Mouse (Mus musculus): Measurements from ENCODE around the gene Ankrd60. TPM values are rescaled to one million over a fixed set of nuclear protein-coding genes. Genes with fewer than 3 reads are reported as not detected.
A peak's percentile ranks its signal among the peaks of the same experiment; 100 is the strongest.

Ankrd60 gene
- polyA plus RNA-seq, 1 experiment: not detected

GRCm38 (mm10) chr2:173581096-173581495 is 2.9 kb upstream of the Ankrd60 start:
- Histone ChIP-seq H3K36me3 (ENCODE audit: control insufficient read depth, insufficient read depth) (no peaks in the 10 kb centered on the region), H3K79me2 (ENCODE audit: control insufficient read depth, insufficient read depth) (no peaks in the 10 kb centered on the region), H3K4me2 (ENCODE audit: low read depth) (no peak overlapping the region), H3K27me3 (ENCODE audit: control insufficient read depth, insufficient read depth, insufficient read length) (peaks cover 11% of the 10 kb centered on the region), H3K4me3 (no peak overlapping the region), H3ac (ENCODE audit: control insufficient read depth, insufficient read length) (no peak overlapping the region)
- TF ChIP-seq POLR2A (IDR thresholded peaks at IDR 0.05; ENCODE audit: insufficient read length, low read depth): no peak
- TF ChIP-seq E2F4 (IDR thresholded peaks at IDR 0.05; ENCODE audit: insufficient read depth): no peak
- no peak for TF ChIP-seq MYOD1 (IDR thresholded peaks at IDR 0.05; ENCODE audit: control insufficient read depth in 1 of 3, insufficient read length in 2 of 3, low read depth in 2 of 3)
- no peak for TF ChIP-seq TCF3 (IDR thresholded peaks at IDR 0.05; ENCODE audit: insufficient read length, low read depth)
- TF ChIP-seq REST (IDR thresholded peaks at IDR 0.05; ENCODE audit: insufficient read depth, insufficient read length): no peak
- no peak for TF ChIP-seq MYOG (IDR thresholded peaks at IDR 0.05; ENCODE audit: control insufficient read depth in 1 of 3, insufficient read depth in 1 of 3, insufficient read length in 2 of 3, low read depth in 2 of 3)
- TF ChIP-seq CEBPB (IDR thresholded peaks at IDR 0.05; ENCODE audit: insufficient read depth, poor library complexity, severe bottlenecking): no peak
- TF ChIP-seq MAX (IDR thresholded peaks at IDR 0.05; ENCODE audit: low read depth): no peak
- TF ChIP-seq SRF (IDR thresholded peaks at IDR 0.05; ENCODE audit: control insufficient read depth, insufficient read length, low read depth): no peak
- TF ChIP-seq TCF12 (IDR thresholded peaks at IDR 0.05; ENCODE audit: insufficient read depth, poor library complexity, severe bottlenecking): no peak
- TF ChIP-seq USF1 (IDR thresholded peaks at IDR 0.05; ENCODE audit: low read depth): no peak
- no peak for TF ChIP-seq POLR2AphosphoS2 (IDR thresholded peaks at IDR 0.05; ENCODE audit: insufficient read length, low read depth)

DNA sequence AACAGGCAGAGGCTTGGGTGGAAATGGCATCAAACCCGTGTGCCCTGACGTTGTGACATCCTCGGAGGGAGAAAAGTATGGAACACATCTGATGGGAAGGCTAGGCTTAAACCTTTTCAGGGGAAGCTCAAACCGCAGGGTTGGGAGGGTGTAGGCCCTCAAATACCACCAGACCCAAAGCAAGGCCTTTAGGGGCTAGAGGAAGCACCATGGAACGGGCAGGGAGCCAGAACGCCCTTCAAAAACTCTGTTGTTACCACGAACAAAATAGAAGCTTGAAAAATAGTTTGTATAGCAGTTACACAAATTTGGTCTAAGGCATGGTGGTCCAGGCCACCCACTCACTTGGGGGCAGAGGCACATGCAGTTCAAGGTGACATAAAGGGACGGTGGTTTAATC is 430 bp upstream of the Ankrd60 start:
- Histone ChIP-seq H3K79me2 (ENCODE audit: control insufficient read depth, insufficient read depth) (no peaks in the 10 kb centered on the region), H3K27me3 (ENCODE audit: control insufficient read depth, insufficient read depth, insufficient read length) (peaks cover 29% of the 10 kb centered on the region), H3K36me3 (ENCODE audit: control insufficient read depth, insufficient read depth) (no peaks in the 10 kb centered on the region), H3K4me2 (ENCODE audit: low read depth) (no peak overlapping the region), H3ac (ENCODE audit: control insufficient read depth, insufficient read length) (no peak overlapping the region), H3K4me3 (no peak overlapping the region)
- TF ChIP-seq POLR2AphosphoS2 (IDR thresholded peaks at IDR 0.05; ENCODE audit: insufficient read length, low read depth) (peak; percentile 8), CEBPB (IDR thresholded peaks at IDR 0.05; ENCODE audit: insufficient read depth, poor library complexity, severe bottlenecking) (no peak), TCF12 (IDR thresholded peaks at IDR 0.05; ENCODE audit: insufficient read depth, poor library complexity, severe bottlenecking) (no peak), E2F4 (IDR thresholded peaks at IDR 0.05; ENCODE audit: insufficient read depth) (no peak), REST (IDR thresholded peaks at IDR 0.05; ENCODE audit: insufficient read depth, insufficient read length) (no peak)

DNA sequence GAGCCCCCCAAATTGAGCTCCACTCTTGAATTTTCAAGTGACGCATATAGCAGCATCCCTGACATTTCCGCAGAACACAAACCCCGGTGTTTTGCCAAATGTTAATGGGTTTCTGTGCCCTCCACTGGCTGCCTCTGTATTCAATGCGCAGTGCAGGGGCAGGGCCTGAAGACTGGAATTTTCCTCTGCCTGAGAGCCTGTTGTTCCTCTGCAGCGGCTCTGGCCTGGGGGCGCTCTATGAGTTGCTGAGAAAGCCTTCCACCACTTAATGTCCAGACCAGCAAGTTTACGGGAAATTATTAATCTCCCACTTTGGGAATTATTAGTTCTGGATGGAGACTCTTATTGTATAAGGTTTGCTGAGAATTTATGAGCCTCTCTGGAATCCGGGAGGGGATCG is 14.0 kb downstream of the Ankrd60 start:
- H3K4me2 ChIP-seq (ENCODE audit: low read depth): no peak overlapping the region
- TF ChIP-seq CEBPB (IDR thresholded peaks at IDR 0.05; ENCODE audit: insufficient read depth, poor library complexity, severe bottlenecking) (no peak), POLR2A (IDR thresholded peaks at IDR 0.05; ENCODE audit: insufficient read length, low read depth) (no peak), USF1 (IDR thresholded peaks at IDR 0.05; ENCODE audit: low read depth) (no peak), MYOD1 (IDR thresholded peaks at IDR 0.05; ENCODE audit: control insufficient read depth in 1 of 3, insufficient read length in 2 of 3, low read depth in 2 of 3) (no peak), REST (IDR thresholded peaks at IDR 0.05; ENCODE audit: insufficient read depth, insufficient read length) (no peak), E2F4 (IDR thresholded peaks at IDR 0.05; ENCODE audit: insufficient read depth) (no peak), MYOG (IDR thresholded peaks at IDR 0.05; ENCODE audit: control insufficient read depth in 1 of 3, insufficient read depth in 1 of 3, insufficient read length in 2 of 3, low read depth in 2 of 3) (no peak), TCF3 (IDR thresholded peaks at IDR 0.05; ENCODE audit: insufficient read length, low read depth) (no peak)
- H3K36me3 ChIP-seq (ENCODE audit: control insufficient read depth, insufficient read depth): no peaks in the 10 kb centered on the region
- no peak overlapping the region for H3ac ChIP-seq (ENCODE audit: control insufficient read depth, insufficient read length)
- H3K4me3 ChIP-seq: no peak overlapping the region
- no peaks in the 10 kb centered on the region for H3K79me2 ChIP-seq (ENCODE audit: control insufficient read depth, insufficient read depth)
- H3K27me3 ChIP-seq (ENCODE audit: control insufficient read depth, insufficient read depth, insufficient read length): peaks cover 4% of the 10 kb centered on the region

- Histone ChIP-seq H3K36me3 (ENCODE audit: control insufficient read depth, insufficient read depth) (no peaks in the 10 kb centered on the region), H3K4me3 (no peak overlapping the region), H3K79me2 (ENCODE audit: control insufficient read depth, insufficient read depth) (no peaks in the 10 kb centered on the region), H3K4me2 (ENCODE audit: low read depth) (no peak overlapping the region), H3K27me3 (ENCODE audit: control insufficient read depth, insufficient read depth, insufficient read length) (no peaks in the 10 kb centered on the region), H3ac (ENCODE audit: control insufficient read depth, insufficient read length) (no peak overlapping the region)
- TF ChIP-seq POLR2AphosphoS2 (IDR thresholded peaks at IDR 0.05; ENCODE audit: insufficient read length, low read depth) (no peak), TCF12 (IDR thresholded peaks at IDR 0.05; ENCODE audit: insufficient read depth, poor library complexity, severe bottlenecking) (no peak), MAX (IDR thresholded peaks at IDR 0.05; ENCODE audit: low read depth) (no peak), MYOG (IDR thresholded peaks at IDR 0.05; ENCODE audit: control insufficient read depth in 1 of 3, insufficient read depth in 1 of 3, insufficient read length in 2 of 3, low read depth in 2 of 3) (no peak), CEBPB (IDR thresholded peaks at IDR 0.05; ENCODE audit: insufficient read depth, poor library complexity, severe bottlenecking) (no peak), REST (IDR thresholded peaks at IDR 0.05; ENCODE audit: insufficient read depth, insufficient read length) (no peak), E2F4 (IDR thresholded peaks at IDR 0.05; ENCODE audit: insufficient read depth) (no peak), POLR2A (IDR thresholded peaks at IDR 0.05; ENCODE audit: insufficient read length, low read depth) (no peak), SRF (IDR thresholded peaks at IDR 0.05; ENCODE audit: control insufficient read depth, insufficient read length, low read depth) (no peak), MYOD1 (IDR thresholded peaks at IDR 0.05; ENCODE audit: control insufficient read depth in 1 of 3, insufficient read length in 2 of 3, low read depth in 2 of 3) (no peak), USF1 (IDR thresholded peaks at IDR 0.05; ENCODE audit: low read depth) (no peak), TCF3 (IDR thresholded peaks at IDR 0.05; ENCODE audit: insufficient read length, low read depth) (no peak)
These were observed 14.8 kb downstream of the Ankrd60 start for GRCm38 (mm10) chr2:173563336-173563735.

DNA sequence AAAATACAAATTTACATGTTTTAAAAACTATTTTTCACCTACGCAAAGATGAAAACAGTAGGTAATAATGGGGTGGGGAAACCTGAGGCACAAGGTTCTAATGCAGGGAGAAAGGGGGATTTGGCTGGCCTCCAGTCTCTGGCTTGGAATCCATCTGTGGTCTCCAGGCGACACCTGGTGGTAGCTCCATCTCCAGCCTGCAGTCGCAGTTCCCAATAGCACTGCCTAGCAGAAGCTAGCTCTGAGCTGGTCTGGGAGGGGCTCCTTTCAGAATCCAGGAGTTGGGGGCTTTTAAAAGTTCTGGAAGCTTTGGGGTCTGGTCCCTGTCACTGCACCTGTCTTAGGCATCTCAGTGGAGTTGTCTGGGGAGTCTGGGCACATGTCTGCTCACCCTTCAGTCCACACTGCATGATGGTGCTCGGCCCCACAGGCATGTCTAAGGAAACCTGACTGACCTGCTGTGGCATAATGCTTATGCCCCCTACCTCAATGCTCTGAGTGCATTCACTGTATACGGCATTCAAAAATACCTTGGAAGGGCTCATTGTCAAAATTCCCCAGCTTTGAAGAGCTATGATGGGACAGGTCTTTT is 16.2 kb downstream of the Ankrd60 start:
- TF ChIP-seq CEBPB (IDR thresholded peaks at IDR 0.05; ENCODE audit: insufficient read depth, poor library complexity, severe bottlenecking) (no peak), TCF3 (IDR thresholded peaks at IDR 0.05; ENCODE audit: insufficient read length, low read depth) (no peak), MAX (IDR thresholded peaks at IDR 0.05; ENCODE audit: low read depth) (no peak)
- Histone ChIP-seq H3K4me3 (no peak overlapping the region), H3K27me3 (ENCODE audit: control insufficient read depth, insufficient read depth, insufficient read length) (no peaks in the 10 kb centered on the region), H3K79me2 (ENCODE audit: control insufficient read depth, insufficient read depth) (no peaks in the 10 kb centered on the region), H3K36me3 (ENCODE audit: control insufficient read depth, insufficient read depth) (no peaks in the 10 kb centered on the region), H3ac (ENCODE audit: control insufficient read depth, insufficient read length) (no peak overlapping the region), H3K4me2 (ENCODE audit: low read depth) (no peak overlapping the region)
